Mouse (Mus musculus) CH12.LX (cell line): Measurements from ENCODE around the gene Fastkd5. TPM values are rescaled to one million over a fixed set of nuclear protein-coding genes. Genes with fewer than 3 reads are reported as not detected.

Source experiments
- DNase-seq: peaks from one replicate; pipeline ENCODE4 v3.0.0-alpha.2; 2013; ENCODE audit errors: extremely low read depth
- H3K27ac ChIP-seq: 2 replicates; pipeline ENCODE4 v1.5.1; 2012; ENCODE audit warnings: low read depth, mild to moderate bottlenecking, control low read depth, moderate library complexity; ENCODE audit not compliant: insufficient read depth
- H3K27me3 ChIP-seq: replicated peaks from 2 replicates; pipeline ENCODE3; 2012; ENCODE audit warnings: inconsistent platforms
- H3K36me3 ChIP-seq, 2 experiments: replicated peaks in 1 of 2; 2 replicates each; pipeline versions ENCODE3 to v1.6.1; 2012; ENCODE audit warnings: inconsistent platforms in 1 of 2, low read length in 1 of 2, mild to moderate bottlenecking in 1 of 2, mixed read lengths in 1 of 2, moderate library complexity in 1 of 2; ENCODE audit not compliant: control insufficient read depth in 1 of 2, insufficient read depth in 1 of 2
- H3K4me1 ChIP-seq, 2 experiments: 2 replicates each; pipeline ENCODE4 v1.6.1; 2012; ENCODE audit warnings: inconsistent platforms in 1 of 2, moderate library complexity in 1 of 2; ENCODE audit not compliant: insufficient read depth in 2 of 2, control insufficient read depth in 1 of 2
- H3K4me2 ChIP-seq: 2 replicates; pipeline ENCODE4 v1.6.1; 2012; ENCODE audit warnings: low read depth, mild to moderate bottlenecking, control low read depth; ENCODE audit not compliant: poor library complexity, insufficient read depth, severe bottlenecking
- H3K4me3 ChIP-seq, 3 experiments: fragments of 150-350 bp in 1 of 3; sonication (generic) in 1 of 3; replicated peaks in 1 of 3; 2 replicates each; pipeline versions ENCODE3 to v1.5.1; 2011 to 2012; ENCODE audit warnings: low read depth in 2 of 3, low read length in 2 of 3, mild to moderate bottlenecking in 2 of 3, moderate library complexity in 2 of 3, control low read depth in 1 of 3, improper control_type of control experiment in 1 of 3, inconsistent platforms in 1 of 3, mixed read lengths in 1 of 3; ENCODE audit not compliant: poor library complexity in 1 of 3
- H3K79me2 ChIP-seq: replicated peaks from 2 replicates; pipeline ENCODE4 v1.6.1; 2012; ENCODE audit warnings: mild to moderate bottlenecking, moderate library complexity; ENCODE audit not compliant: control insufficient read depth, poor library complexity, insufficient read depth, severe bottlenecking; ENCODE audit errors: extremely low read depth
- H3K9ac ChIP-seq: 2 replicates; pipeline ENCODE4 v1.6.1; 2012; ENCODE audit warnings: low read depth, mild to moderate bottlenecking, control low read depth, moderate library complexity; ENCODE audit not compliant: insufficient read depth
- H3K9me3 ChIP-seq: replicated peaks from 2 replicates; pipeline ENCODE3; 2012; ENCODE audit warnings: low read length, inconsistent platforms, mixed read lengths
- CHD2 ChIP-seq: IDR thresholded peaks from 2 replicates; pipeline ENCODE4 v1.6.1; 2011; ENCODE audit warnings: low read length, improper control_type of control experiment
- CTCF ChIP-seq, 2 experiments: IDR thresholded peaks in 1 of 2; conservative IDR thresholded peaks in 1 of 2; 2 replicates each; pipeline ENCODE4 v1.5.1; 2011 to 2012; ENCODE audit warnings: low read depth in 2 of 2, low read length in 2 of 2, improper control_type of control experiment in 1 of 2, inconsistent platforms in 1 of 2, mild to moderate bottlenecking in 1 of 2, moderate library complexity in 1 of 2
- E2F4 ChIP-seq: IDR thresholded peaks from 2 replicates; pipeline ENCODE4 v1.6.1; 2011; ENCODE audit warnings: low read depth, low read length, improper control_type of control experiment; ENCODE audit not compliant: insufficient replicate concordance
- EP300 ChIP-seq: IDR thresholded peaks from 2 replicates; pipeline ENCODE4 v1.6.1; 2011; ENCODE audit warnings: low read length, improper control_type of control experiment
- GABPA ChIP-seq: IDR thresholded peaks from 2 replicates; pipeline ENCODE4 v1.6.1; 2012; ENCODE audit warnings: low read depth, low read length, improper control_type of control experiment, inconsistent platforms; ENCODE audit not compliant: insufficient replicate concordance
- HCFC1 ChIP-seq: IDR thresholded peaks from 2 replicates; pipeline ENCODE4 v1.6.1; 2012; ENCODE audit warnings: low read depth, mild to moderate bottlenecking, inconsistent platforms, low read length, improper control_type of control experiment
- JUN ChIP-seq: IDR thresholded peaks from 2 replicates; pipeline ENCODE4 v1.6.1; 2011; ENCODE audit warnings: low read depth, mild to moderate bottlenecking, low read length, improper control_type of control experiment, moderate library complexity; ENCODE audit not compliant: insufficient read depth
- KAT2A ChIP-seq: IDR thresholded peaks from 2 replicates; pipeline ENCODE4 v1.6.1; 2012; ENCODE audit warnings: low read length, improper control_type of control experiment, inconsistent platforms; ENCODE audit not compliant: insufficient replicate concordance
- MAFK ChIP-seq: IDR thresholded peaks from 2 replicates; pipeline ENCODE4 v1.6.1; 2011; ENCODE audit warnings: low read length, improper control_type of control experiment; ENCODE audit not compliant: insufficient replicate concordance
- MAX ChIP-seq: IDR thresholded peaks from 2 replicates; pipeline ENCODE4 v1.6.1; 2011; ENCODE audit warnings: low read length, improper control_type of control experiment
- MEF2A ChIP-seq: IDR thresholded peaks from 2 replicates; pipeline ENCODE4 v1.6.1; 2014; ENCODE audit warnings: low read depth, mild to moderate bottlenecking, inconsistent platforms, low read length, improper control_type of control experiment, borderline replicate concordance
- NELFE ChIP-seq: IDR thresholded peaks from 2 replicates; pipeline ENCODE4 v1.6.1; 2011; ENCODE audit warnings: low read depth, low read length, improper control_type of control experiment
- NRF1 ChIP-seq: IDR thresholded peaks from 2 replicates; pipeline ENCODE4 v1.6.1; 2014; ENCODE audit warnings: low read depth, mild to moderate bottlenecking, inconsistent platforms, low read length, improper control_type of control experiment, moderate library complexity
- PAX5 ChIP-seq: IDR thresholded peaks from 2 replicates; pipeline ENCODE4 v1.6.1; 2012; ENCODE audit warnings: low read length, inconsistent platforms, mixed read lengths
- POLR2AphosphoS2 ChIP-seq: IDR thresholded peaks from 2 replicates; pipeline ENCODE4 v1.6.1; 2011; ENCODE audit warnings: low read depth, low read length, improper control_type of control experiment
- RCOR1 ChIP-seq: conservative IDR thresholded peaks from 2 replicates; pipeline ENCODE4 v1.6.1; 2012; ENCODE audit warnings: low read depth, mild to moderate bottlenecking, inconsistent platforms, low read length, improper control_type of control experiment
- SMC3 ChIP-seq: IDR thresholded peaks from 2 replicates; pipeline ENCODE4 v1.6.1; 2011; ENCODE audit warnings: low read depth, low read length, improper control_type of control experiment
- UBTF ChIP-seq: IDR thresholded peaks from 2 replicates; pipeline ENCODE4 v1.6.1; 2012; ENCODE audit warnings: low read depth, mild to moderate bottlenecking, inconsistent platforms, low read length, improper control_type of control experiment, moderate library complexity
- USF1 ChIP-seq: IDR thresholded peaks from 2 replicates; pipeline ENCODE4 v1.6.1; 2014; ENCODE audit warnings: low read depth, mild to moderate bottlenecking, inconsistent platforms, low read length, improper control_type of control experiment
- USF2 ChIP-seq: conservative IDR thresholded peaks from 2 replicates; pipeline ENCODE4 v1.6.1; 2011; ENCODE audit warnings: low read depth, low read length, improper control_type of control experiment
- ZC3H11A ChIP-seq: IDR thresholded peaks from 2 replicates; pipeline ENCODE4 v1.6.1; 2012; ENCODE audit warnings: low read depth, mild to moderate bottlenecking, inconsistent platforms, low read length, improper control_type of control experiment
- ZKSCAN1 ChIP-seq: IDR thresholded peaks from 2 replicates; pipeline ENCODE4 v1.6.1; 2012; ENCODE audit warnings: low read depth, inconsistent platforms, low read length, improper control_type of control experiment, borderline replicate concordance
- dilution Hi-C: fragments of 300-500 bp; cut with MboI; formaldehyde crosslinking; loops from 2 replicates; pipeline ENCODE4 v1.14.3; 2020; ENCODE audit warnings: low sequenced_read_pairs; ENCODE audit not compliant: extremely low pct_unique_long_range_greater_than_20kb, extremely low pct_ligation_motif_present
- in situ Hi-C: fragments of 300-500 bp; cut with MboI; formaldehyde crosslinking; loops from 3 replicates; pipeline ENCODE4 v1.14.3; 2019; ENCODE audit warnings: low sequenced_read_pairs, low pct_ligation_motif_present, low pct_unique_long_range_greater_than_20kb, mixed read lengths
- polyA plus RNA-seq: library from polyadenylated mRNA; unstranded; fragments of >175 nt; gene quantifications from 2 replicates; pipeline ENCODE4 v1.2.1, GENCODE M21; 2012; ENCODE audit warnings: low read depth; ENCODE audit not compliant: insufficient read length
- total RNA-seq, 2 experiments: library from RNA; depleted of rRNA; stranded (reverse); fragments of 300-350 nt in 1 of 2; fragments of >200 nt in 1 of 2; gene quantifications; 2 replicates each; pipeline ENCODE4 v1.2.3; 2012 to 2014

The Fastkd5 gene
- total and polyA plus RNA-seq, 3 experiments, result 6.0 to 14.8 (median 9.1) TPM

DNA sequence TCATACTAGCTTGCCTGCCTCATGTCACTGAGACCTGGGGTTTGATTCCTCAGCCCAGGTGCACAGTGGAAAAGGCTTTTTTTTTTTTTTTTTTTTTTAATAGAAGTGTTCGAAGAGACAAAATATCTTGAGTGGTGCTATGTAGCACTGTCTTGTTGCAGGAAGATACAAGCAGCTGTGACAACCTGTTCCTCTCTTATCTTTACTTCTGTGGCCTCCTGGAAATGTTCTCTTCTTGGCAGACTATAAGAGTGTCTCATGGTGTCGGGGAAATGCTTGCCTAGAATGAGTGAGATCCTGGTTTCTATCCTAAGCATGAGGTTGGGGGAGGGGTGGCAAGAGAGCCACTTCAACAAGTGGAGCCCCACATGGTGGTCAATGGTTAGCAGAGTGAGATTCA is 41.5 kb downstream of the Fastkd5 start:
- dilution Hi-C loops (no loop called here), in situ Hi-C loops (no loop called here)
- no peaks in the 10 kb centered on the region for H3K27me3 ChIP-seq
- TF ChIP-seq MEF2A (no peak), MAX (no peak), JUN (no peak), UBTF (no peak), HCFC1 (no peak), GABPA (no peak), USF1 (no peak), PAX5 (no peak), RCOR1 (no peak), NELFE (no peak), CHD2 (no peak), KAT2A (no peak), MAFK (no peak), USF2 (no peak), SMC3 (no peak), ZKSCAN1 (no peak)
- DNase-seq, result no peak
- H3K4me1 ChIP-seq, result no peaks in the 10 kb centered on the region
- no peaks in the 10 kb centered on the region for H3K9me3 ChIP-seq
- no peaks in the 10 kb centered on the region for H3K79me2 ChIP-seq
- peaks cover 20 to 41% of the 10 kb centered on the region in 2 experiments for H3K36me3 ChIP-seq
- H3K4me3 ChIP-seq, result no peak overlapping the region
- no peak overlapping the region for H3K9ac ChIP-seq
- H3K27ac ChIP-seq, result no peak overlapping the region
- no peak overlapping the region for H3K4me2 ChIP-seq

DNA sequence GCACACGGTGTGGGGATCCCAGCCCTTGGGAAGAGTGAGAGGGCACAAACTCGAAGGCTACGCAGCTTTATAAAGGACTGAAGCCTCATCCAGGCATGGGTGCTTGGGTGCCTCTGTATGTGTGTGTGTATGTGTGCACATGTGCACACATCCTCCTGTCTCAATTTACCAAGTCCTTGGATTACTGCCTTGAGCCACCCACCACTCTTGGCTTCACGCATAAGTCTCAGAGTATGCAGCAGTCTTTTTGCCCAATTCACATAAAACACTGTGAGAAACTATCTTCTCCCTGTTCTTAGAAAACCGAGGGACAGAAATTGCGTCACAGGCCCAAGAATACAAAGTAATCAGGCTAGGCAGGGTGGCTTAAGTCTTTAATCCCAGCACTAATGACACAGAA is 43.8 kb downstream of the Fastkd5 start:
- no peak for DNase-seq
- Histone ChIP-seq H3K4me1 (no peaks in the 10 kb centered on the region), H3K27ac (no peak overlapping the region), H3K27me3 (peaks cover 6% of the 10 kb centered on the region), H3K4me2 (no peak overlapping the region), H3K9ac (no peak overlapping the region), H3K9me3 (no peaks in the 10 kb centered on the region), H3K4me3 (no peak overlapping the region), H3K79me2 (no peaks in the 10 kb centered on the region), H3K36me3 (peaks cover 9 to 20% of the 10 kb centered on the region in 2 experiments)
- dilution Hi-C loops (no loop called here), in situ Hi-C loops (no loop called here)
- TF ChIP-seq CTCF (conservative IDR thresholded peaks at IDR 0.05 in 1 of 2, IDR thresholded peaks at IDR 0.05 in 1 of 2; ENCODE audit: low read depth in 2 of 2, low read length in 2 of 2) (no peak), RCOR1 (no peak), ZC3H11A (no peak), CHD2 (no peak), USF2 (no peak), POLR2AphosphoS2 (no peak), NRF1 (no peak), EP300 (no peak), E2F4 (no peak), NELFE (no peak), JUN (no peak), GABPA (no peak), SMC3 (no peak)
